Mouse (Mus musculus): Measurements from ENCODE around the gene Slc7a6. TPM values are rescaled to one million over a fixed set of nuclear protein-coding genes. Genes with fewer than 3 reads are reported as not detected.

Slc7a6 gene
- polyA plus RNA-seq, 1 experiment from 2014 or later: 4.1 TPM

GRCm38 (mm10) chr8:106137906-106138477 lies 30.7 kb upstream of the Slc7a6 start:
- H3K4me2 ChIP-seq (ENCODE audit: low read depth, low read length): peak overlapping the region; percentile 50
- no peaks in the 10 kb centered on the region for H3K9me3 ChIP-seq (replicated peaks; ENCODE audit: control insufficient read depth, low read length)
- H3K4me3 ChIP-seq (ENCODE audit: low read depth, low read length): peak overlapping the region; percentile 60
- ATAC-seq (ENCODE audit: low read depth): peak; percentile 7; the same call in 1 of the 2 replicates
- peaks cover 2% of the 10 kb centered on the region; the same call in 1 of the 2 replicates for H3K36me3 ChIP-seq (ENCODE audit: control insufficient read depth, insufficient read depth)
- peak overlapping the region; percentile 4; the same call in 1 of the 2 replicates for H3K9ac ChIP-seq (ENCODE audit: low read depth, low read length)
- peaks cover 62% of the 10 kb centered on the region for H3K27me3 ChIP-seq (ENCODE audit: control insufficient read depth, insufficient read depth, low read depth, low read length)
- WGBS (ENCODE audit: insufficient replicate concordance): under 1% methylated on average over 24 of the region's 24 CpGs
- peak overlapping the region; percentile 36 for H3K27ac ChIP-seq (ENCODE audit: low read length)
- H3K4me1 ChIP-seq (ENCODE audit: control insufficient read depth, low read depth, low read length): peaks cover 5% of the 10 kb centered on the region

GRCm38 (mm10) chr8:106138616-106139015 lies 30.0 kb upstream of the Slc7a6 start:
- peaks cover 60% of the 10 kb centered on the region for H3K27me3 ChIP-seq (ENCODE audit: control insufficient read depth, insufficient read depth, low read depth, low read length)
- no peaks in the 10 kb centered on the region for H3K9me3 ChIP-seq (replicated peaks; ENCODE audit: control insufficient read depth, low read length)
- no peak for ATAC-seq (ENCODE audit: low read depth)
- H3K9ac ChIP-seq (ENCODE audit: low read depth, low read length): peak overlapping the region; percentile 3; the same call in 1 of the 2 replicates
- peaks cover 5% of the 10 kb centered on the region for H3K4me1 ChIP-seq (ENCODE audit: control insufficient read depth, low read depth, low read length)
- 19% methylated on average over 7 of the region's 7 CpGs for whole genome bisulfite sequencing (ENCODE audit: insufficient replicate concordance)
- no peaks in the 10 kb centered on the region for H3K36me3 ChIP-seq (ENCODE audit: control insufficient read depth, insufficient read depth)
- H3K4me2 ChIP-seq (ENCODE audit: low read depth, low read length): peak overlapping the region; percentile 50
- H3K4me3 ChIP-seq (ENCODE audit: low read depth, low read length): peak overlapping the region; percentile 60
- peak overlapping the region; percentile 36 for H3K27ac ChIP-seq (ENCODE audit: low read length)

- ATAC-seq (ENCODE audit: low read depth): no peak
- Histone ChIP-seq H3K9ac (ENCODE audit: low read depth, low read length) (no peak overlapping the region), H3K4me1 (ENCODE audit: control insufficient read depth, low read depth, low read length) (peaks cover 5% of the 10 kb centered on the region), H3K27me3 (ENCODE audit: control insufficient read depth, insufficient read depth, low read depth, low read length) (peaks cover 44% of the 10 kb centered on the region), H3K4me3 (ENCODE audit: low read depth, low read length) (no peak overlapping the region), H3K4me2 (ENCODE audit: low read depth, low read length) (no peak overlapping the region), H3K36me3 (ENCODE audit: control insufficient read depth, insufficient read depth) (no peaks in the 10 kb centered on the region), H3K9me3 (replicated peaks; ENCODE audit: control insufficient read depth, low read length) (no peaks in the 10 kb centered on the region), H3K27ac (ENCODE audit: low read length) (no peak overlapping the region)
- 53% methylated on average over 5 of the region's 5 CpGs for WGBS (ENCODE audit: insufficient replicate concordance)
Measured at GRCm38 (mm10) chr8:106140191-106140590, 28.5 kb upstream of the Slc7a6 start.

- 11% methylated on average over 13 of the region's 13 CpGs for WGBS (ENCODE audit: insufficient replicate concordance)
- H3K36me3 ChIP-seq (ENCODE audit: control insufficient read depth, insufficient read depth): no peaks in the 10 kb centered on the region
- H3K4me2 ChIP-seq (ENCODE audit: low read depth, low read length): no peak overlapping the region
- H3K27me3 ChIP-seq (ENCODE audit: control insufficient read depth, insufficient read depth, low read depth, low read length): peaks cover 39% of the 10 kb centered on the region
- no peaks in the 10 kb centered on the region for H3K9me3 ChIP-seq (replicated peaks; ENCODE audit: control insufficient read depth, low read length)
- ATAC-seq (ENCODE audit: low read depth): no peak
- no peak overlapping the region for H3K27ac ChIP-seq (ENCODE audit: low read length)
- H3K9ac ChIP-seq (ENCODE audit: low read depth, low read length): no peak overlapping the region
- no peak overlapping the region for H3K4me3 ChIP-seq (ENCODE audit: low read depth, low read length)
- H3K4me1 ChIP-seq (ENCODE audit: control insufficient read depth, low read depth, low read length): peaks cover 5% of the 10 kb centered on the region
Measured at GRCm38 (mm10) chr8:106140769-106141168, 27.9 kb upstream of the Slc7a6 start.

GRCm38 (mm10) chr8:106145331-106145730 lies 23.3 kb upstream of the Slc7a6 start:
- H3K4me1 ChIP-seq (ENCODE audit: control insufficient read depth, low read depth, low read length): peaks cover under 1% of the 10 kb centered on the region
- H3K4me2 ChIP-seq (ENCODE audit: low read depth, low read length): no peak overlapping the region
- no peak overlapping the region for H3K27ac ChIP-seq (ENCODE audit: low read length)
- H3K36me3 ChIP-seq (ENCODE audit: control insufficient read depth, insufficient read depth): no peaks in the 10 kb centered on the region
- no peak overlapping the region for H3K9ac ChIP-seq (ENCODE audit: low read depth, low read length)
- H3K9me3 ChIP-seq (replicated peaks; ENCODE audit: control insufficient read depth, low read length): no peaks in the 10 kb centered on the region
- H3K27me3 ChIP-seq (ENCODE audit: control insufficient read depth, insufficient read depth, low read depth, low read length): no peaks in the 10 kb centered on the region
- H3K4me3 ChIP-seq (ENCODE audit: low read depth, low read length): no peak overlapping the region
- no peak for ATAC-seq (ENCODE audit: low read depth)
- 69% methylated on average over 2 of the region's 2 CpGs for WGBS (ENCODE audit: insufficient replicate concordance)

GRCm38 (mm10) chr8:106146014-106146413 lies 22.6 kb upstream of the Slc7a6 start:
- peaks cover 7% of the 10 kb centered on the region for H3K4me1 ChIP-seq (ENCODE audit: control insufficient read depth, low read depth, low read length)
- no peak overlapping the region for H3K4me2 ChIP-seq (ENCODE audit: low read depth, low read length)
- no peaks in the 10 kb centered on the region for H3K27me3 ChIP-seq (ENCODE audit: control insufficient read depth, insufficient read depth, low read depth, low read length)
- H3K9me3 ChIP-seq (replicated peaks; ENCODE audit: control insufficient read depth, low read length): no peaks in the 10 kb centered on the region
- ATAC-seq (ENCODE audit: low read depth): no peak
- H3K9ac ChIP-seq (ENCODE audit: low read depth, low read length): no peak overlapping the region
- H3K27ac ChIP-seq (ENCODE audit: low read length): no peak overlapping the region
- H3K4me3 ChIP-seq (ENCODE audit: low read depth, low read length): no peak overlapping the region
- WGBS (ENCODE audit: insufficient replicate concordance): 56% methylated on average over 4 of the region's 4 CpGs
- H3K36me3 ChIP-seq (ENCODE audit: control insufficient read depth, insufficient read depth): no peaks in the 10 kb centered on the region

GRCm38 (mm10) chr8:106147868-106148565 lies 20.6 kb upstream of the Slc7a6 start:
- no peak for ATAC-seq (ENCODE audit: low read depth)
- H3K4me1 ChIP-seq (ENCODE audit: control insufficient read depth, low read depth, low read length): peaks cover 9% of the 10 kb centered on the region
- no peaks in the 10 kb centered on the region for H3K27me3 ChIP-seq (ENCODE audit: control insufficient read depth, insufficient read depth, low read depth, low read length)
- H3K4me3 ChIP-seq (ENCODE audit: low read depth, low read length): no peak overlapping the region
- H3K36me3 ChIP-seq (ENCODE audit: control insufficient read depth, insufficient read depth): no peaks in the 10 kb centered on the region
- no peak overlapping the region for H3K4me2 ChIP-seq (ENCODE audit: low read depth, low read length)
- 69% methylated on average over 6 of the region's 6 CpGs for WGBS (ENCODE audit: insufficient replicate concordance)
- no peaks in the 10 kb centered on the region for H3K9me3 ChIP-seq (replicated peaks; ENCODE audit: control insufficient read depth, low read length)
- no peak overlapping the region for H3K27ac ChIP-seq (ENCODE audit: low read length)
- no peak overlapping the region for H3K9ac ChIP-seq (ENCODE audit: low read depth, low read length)

GRCm38 (mm10) chr8:106149025-106149424 lies 19.6 kb upstream of the Slc7a6 start:
- 72% methylated on average over 6 of the region's 6 CpGs for WGBS (ENCODE audit: insufficient replicate concordance)
- Histone ChIP-seq H3K27ac (ENCODE audit: low read length) (peak overlapping the region; percentile 15; the same call in 1 of the 2 replicates), H3K4me1 (ENCODE audit: control insufficient read depth, low read depth, low read length) (peaks cover 15% of the 10 kb centered on the region), H3K27me3 (ENCODE audit: control insufficient read depth, insufficient read depth, low read depth, low read length) (no peaks in the 10 kb centered on the region), H3K36me3 (ENCODE audit: control insufficient read depth, insufficient read depth) (no peaks in the 10 kb centered on the region), H3K4me3 (ENCODE audit: low read depth, low read length) (no peak overlapping the region), H3K9me3 (replicated peaks; ENCODE audit: control insufficient read depth, low read length) (no peaks in the 10 kb centered on the region), H3K9ac (ENCODE audit: low read depth, low read length) (no peak overlapping the region), H3K4me2 (ENCODE audit: low read depth, low read length) (no peak overlapping the region)
- ATAC-seq (ENCODE audit: low read depth): no peak

Measured in liver, embryonic 16.5 days (tissue).